Mouse (Mus musculus) limb, embryonic 12.5 days (tissue): Measurements from ENCODE around the gene Ptprg. TPM values are rescaled to one million over a fixed set of nuclear protein-coding genes. Genes with fewer than 3 reads are reported as not detected.
"Not testable (repeated sequence)": the region's sequence is repeated elsewhere in the genome, so short reads cannot be mapped to it uniquely, and the experiment has no call there.

Source experiments
- ATAC-seq: fragments of 200-750 bp; cut with Nextera tagmentation; 2 replicates; pipeline ENCODE4 v1.8.0; 2017; ENCODE audit warnings: low read depth, moderate TSS enrichment; ENCODE audit not compliant: insufficient number of reproducible peaks, insufficient read depth, low FRiP score, low TSS enrichment
- H3K27ac ChIP-seq: fragments of 300-500 bp; sonication (generic); 2 replicates; pipeline ENCODE4 v1.5.1; 2016; ENCODE audit warnings: mild to moderate bottlenecking, moderate library complexity
- H3K27me3 ChIP-seq: fragments of 300-500 bp; sonication (generic); 2 replicates; pipeline ENCODE4 v1.6.1; 2016; ENCODE audit warnings: mild to moderate bottlenecking, moderate library complexity
- H3K36me3 ChIP-seq: fragments of 300-500 bp; sonication (generic); 2 replicates; pipeline ENCODE4 v1.6.1; 2016; ENCODE audit warnings: mild to moderate bottlenecking, moderate library complexity
- H3K4me1 ChIP-seq: fragments of 300-500 bp; sonication (generic); replicated peaks from 2 replicates; pipeline ENCODE4 v1.6.1; 2016
- H3K4me2 ChIP-seq: fragments of 300-500 bp; sonication (generic); 2 replicates; pipeline ENCODE4 v1.6.1; 2016; ENCODE audit warnings: mild to moderate bottlenecking, moderate library complexity
- H3K4me3 ChIP-seq: fragments of 300-500 bp; sonication (generic); replicated peaks from 2 replicates; pipeline ENCODE4 v1.5.1; 2016; ENCODE audit warnings: mild to moderate bottlenecking
- H3K9ac ChIP-seq: fragments of 300-500 bp; sonication (generic); replicated peaks from 2 replicates; pipeline ENCODE4 v1.6.1; 2016; ENCODE audit warnings: mild to moderate bottlenecking, moderate library complexity
- H3K9me3 ChIP-seq: fragments of 300-500 bp; sonication (generic); 2 replicates; pipeline ENCODE4 v1.6.1; 2016; ENCODE audit warnings: mild to moderate bottlenecking, moderate library complexity
- WGBS: fragments of 180-500 bp; shearing (Covaris S2); methylation state at CpG from one replicate; pipeline ENCODE4 v1.1.7; 2016; 5-methylcytosine and 5-hydroxymethylcytosine counted together
- polyA plus RNA-seq: library from polyadenylated mRNA; unstranded; fragments of >200 nt; fragmentation: Nextera tagmentation; extraction: Ambion mirVana; gene quantifications from 2 replicates; pipeline ENCODE4 v1.2.1, GENCODE M21; 2016

Gene Ptprg
- polyA plus RNA-seq, 1 experiment from 2014 or later, result 37.5 TPM

DNA sequence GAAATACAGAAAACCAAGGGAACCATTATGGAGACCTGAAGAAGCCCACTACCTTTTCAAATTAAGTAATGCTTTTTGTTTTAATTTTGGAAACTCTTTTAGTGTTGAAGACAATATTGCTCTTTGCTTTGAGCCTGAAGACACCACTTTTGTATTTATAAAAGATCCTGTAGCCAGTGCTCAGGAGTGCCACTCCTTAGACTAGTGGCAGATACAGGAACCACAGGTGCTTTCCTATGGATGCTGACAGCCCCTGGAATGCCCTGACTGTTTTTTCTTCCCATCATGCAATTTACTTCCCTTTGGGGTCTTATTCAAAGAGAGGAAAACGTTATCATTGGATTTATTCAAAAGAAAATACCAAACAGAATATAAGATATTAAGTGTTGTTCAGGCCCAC lies 381.9 kb downstream of the Ptprg start:
- no peaks in the 10 kb centered on the region for H3K27me3 ChIP-seq
- ATAC-seq, result no peak
- no peaks in the 10 kb centered on the region for H3K36me3 ChIP-seq
- H3K4me3 ChIP-seq, result no peak overlapping the region
- peaks cover 5% of the 10 kb centered on the region; the same call in 1 of the 2 replicates for H3K4me1 ChIP-seq
- H3K9me3 ChIP-seq, result no peaks in the 10 kb centered on the region
- no peak overlapping the region for H3K9ac ChIP-seq
- no peak overlapping the region for H3K4me2 ChIP-seq
- H3K27ac ChIP-seq, result no peak overlapping the region
- WGBS, result 49% methylated on average over 1 of the region's 1 CpGs

DNA sequence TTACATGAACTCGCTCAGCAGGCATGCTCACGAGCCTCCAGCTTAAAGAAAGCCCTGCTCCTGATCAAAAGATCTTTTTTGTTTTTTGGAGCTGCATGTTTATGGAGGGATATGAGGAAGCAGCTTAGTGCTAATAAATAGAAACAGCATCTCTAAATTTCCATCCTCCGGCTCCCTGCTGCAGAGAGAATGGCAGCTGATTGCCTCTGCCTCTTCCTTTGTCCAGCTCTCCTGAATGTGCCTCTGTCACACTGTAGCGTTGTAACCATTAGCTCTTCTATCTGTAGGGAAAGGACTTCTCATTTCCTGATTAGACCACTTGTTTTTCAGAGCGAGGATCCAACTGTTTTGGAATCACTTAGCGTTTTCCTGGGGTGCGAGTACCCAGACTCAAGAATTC lies 382.4 kb downstream of the Ptprg start:
- Histone ChIP-seq H3K4me1 (peaks cover 5% of the 10 kb centered on the region; the same call in 1 of the 2 replicates), H3K4me3 (no peak overlapping the region), H3K9ac (no peak overlapping the region), H3K36me3 (no peaks in the 10 kb centered on the region), H3K9me3 (no peaks in the 10 kb centered on the region), H3K27ac (no peak overlapping the region), H3K27me3 (no peaks in the 10 kb centered on the region), H3K4me2 (no peak overlapping the region)
- 83% methylated on average over 7 of the region's 7 CpGs for WGBS
- no peak for ATAC-seq

DNA sequence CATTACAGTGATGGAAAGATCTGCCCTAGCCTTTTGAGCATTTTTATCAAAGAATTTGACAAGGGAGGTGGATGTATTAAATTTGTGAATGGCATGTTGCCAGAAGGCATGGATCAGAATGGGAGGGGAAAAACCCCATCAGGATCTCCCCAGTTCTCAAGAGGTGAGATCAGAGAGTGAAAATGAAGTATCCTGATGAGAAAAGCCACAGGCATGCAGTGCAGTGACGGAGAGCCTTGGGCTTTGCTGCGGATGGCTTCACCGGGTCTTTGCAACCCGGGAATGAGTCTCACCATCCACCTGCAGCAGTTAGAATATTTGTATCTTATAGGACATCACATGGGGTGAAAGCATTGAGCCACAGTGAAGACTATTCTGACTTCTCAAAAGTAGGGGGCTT lies 385.6 kb downstream of the Ptprg start:
- Histone ChIP-seq H3K4me2 (no peak overlapping the region), H3K4me1 (0 out of 2 replicates have a peak, but pooled peaks cover 4% of the 10 kb centered on the region), H3K27ac (no peak overlapping the region), H3K4me3 (no peak overlapping the region), H3K27me3 (no peaks in the 10 kb centered on the region), H3K9ac (no peak overlapping the region), H3K9me3 (no peaks in the 10 kb centered on the region), H3K36me3 (no peaks in the 10 kb centered on the region)
- ATAC-seq, result no peak
- 92% methylated on average over 4 of the region's 4 CpGs for WGBS

DNA sequence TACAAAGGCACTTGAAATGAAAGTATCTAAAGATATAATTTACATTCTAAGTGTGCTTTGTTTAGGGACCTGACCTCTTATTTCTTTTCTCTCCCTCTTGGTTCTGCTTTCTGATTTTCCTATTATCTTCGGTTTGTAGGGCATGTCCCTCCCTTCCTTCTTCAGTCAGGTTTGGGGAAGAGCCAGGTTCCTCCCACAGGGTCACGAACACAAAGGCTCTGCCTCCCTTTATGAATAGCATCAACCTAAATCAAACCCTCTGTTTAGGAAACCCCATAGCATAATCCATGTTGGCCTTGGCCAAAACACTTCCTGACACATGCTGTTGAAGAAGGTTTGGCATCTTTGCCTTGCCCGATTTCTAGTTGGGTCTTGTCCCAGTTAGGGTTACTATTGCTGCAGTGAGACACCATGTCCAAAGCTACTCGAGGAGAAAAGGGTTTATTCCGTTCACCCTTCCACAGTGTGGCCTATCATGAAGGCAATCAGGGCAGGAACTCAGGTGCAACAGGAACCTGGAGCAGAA lies 388.7 kb downstream of the Ptprg start:
- Histone ChIP-seq H3K4me2 (no peak overlapping the region), H3K4me1 (0 out of 2 replicates have a peak, but pooled peaks cover 4% of the 10 kb centered on the region), H3K9ac (no peak overlapping the region), H3K9me3 (no peaks in the 10 kb centered on the region), H3K27ac (no peak overlapping the region), H3K36me3 (no peaks in the 10 kb centered on the region), H3K27me3 (no peaks in the 10 kb centered on the region), H3K4me3 (no peak overlapping the region)
- WGBS, result 81% methylated on average over 5 of the region's 5 CpGs
- no peak for ATAC-seq

DNA sequence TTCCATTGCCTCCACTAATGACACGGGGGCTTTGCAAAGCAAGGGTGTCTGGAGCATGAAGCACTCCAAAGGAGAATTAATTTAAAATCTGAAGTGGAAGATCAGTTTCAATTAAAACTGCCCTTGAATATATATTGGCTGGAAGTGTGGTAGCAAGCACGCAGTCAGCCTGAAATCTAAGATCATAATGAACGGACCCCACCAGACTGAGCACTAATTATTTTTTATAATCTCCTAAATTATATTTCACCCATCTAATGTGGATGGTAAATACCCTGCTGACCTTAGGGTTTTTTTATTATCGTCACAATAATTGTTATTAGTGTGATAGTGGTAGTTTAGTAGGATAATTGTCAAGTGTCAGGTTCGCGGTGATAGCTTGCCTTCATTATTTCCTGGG lies 397.0 kb downstream of the Ptprg start:
- no peak for ATAC-seq
- H3K4me3 ChIP-seq, result no peak overlapping the region
- H3K9me3 ChIP-seq, result no peaks in the 10 kb centered on the region
- peaks cover 32% of the 10 kb centered on the region for H3K4me1 ChIP-seq
- H3K27ac ChIP-seq, result no peak overlapping the region; the same call in 1 of the 2 replicates
- no peaks in the 10 kb centered on the region for H3K27me3 ChIP-seq
- 0 out of 2 replicates have a peak, but pooled peaks cover 6% of the 10 kb centered on the region for H3K36me3 ChIP-seq
- 54% methylated on average over 6 of the region's 6 CpGs for WGBS
- H3K4me2 ChIP-seq, result no peak overlapping the region
- no peak overlapping the region for H3K9ac ChIP-seq

DNA sequence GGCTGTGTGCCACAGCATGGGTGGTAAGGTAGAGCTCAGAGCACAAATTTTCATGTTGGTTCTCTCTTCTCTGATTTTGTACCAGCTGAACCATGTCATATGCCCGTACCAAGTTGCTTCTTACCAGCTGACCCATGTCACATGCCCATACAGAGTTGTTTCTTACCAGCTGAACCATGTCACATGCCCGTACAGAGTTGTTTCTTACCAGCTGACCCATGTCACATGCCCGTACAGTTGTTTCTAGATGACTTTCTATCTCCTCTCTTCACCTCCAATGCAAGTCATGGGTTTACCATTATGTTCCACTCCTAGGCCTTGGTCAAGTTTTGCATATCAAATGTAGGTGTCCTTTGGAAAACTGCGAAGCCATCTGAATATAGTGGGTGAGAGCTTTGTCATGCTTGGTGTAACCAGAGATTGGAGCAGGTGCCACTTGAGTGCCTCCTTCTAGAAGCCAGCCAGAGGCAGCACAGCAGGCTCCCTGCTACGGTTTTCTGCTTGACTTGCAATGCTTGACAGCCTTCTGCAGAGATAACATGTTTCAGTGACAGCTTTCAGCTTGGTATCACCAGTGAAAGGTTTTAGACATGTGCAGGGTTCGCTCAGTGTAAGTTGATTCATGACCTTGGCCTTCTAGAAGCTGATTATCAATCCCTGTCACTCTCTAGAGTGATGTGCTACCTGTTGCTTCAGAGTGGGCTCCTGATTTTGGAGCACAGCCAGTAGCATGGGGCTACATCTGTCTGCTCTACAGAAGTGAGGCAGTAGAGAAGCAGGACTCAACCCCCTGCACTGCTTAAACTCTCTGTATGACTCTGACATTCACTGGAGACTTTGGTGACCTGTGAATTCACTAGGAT lies 401.9 kb downstream of the Ptprg start:
- Histone ChIP-seq H3K9me3 (no peaks in the 10 kb centered on the region), H3K27me3 (no peaks in the 10 kb centered on the region), H3K9ac (no peak overlapping the region), H3K4me2 (no peak overlapping the region), H3K36me3 (0 out of 2 replicates have a peak, but pooled peaks cover 6% of the 10 kb centered on the region), H3K27ac (no peak overlapping the region), H3K4me1 (peaks cover 23% of the 10 kb centered on the region), H3K4me3 (no peak overlapping the region)
- 81% methylated on average over 6 of the region's 6 CpGs for WGBS
- ATAC-seq, result no peak

DNA sequence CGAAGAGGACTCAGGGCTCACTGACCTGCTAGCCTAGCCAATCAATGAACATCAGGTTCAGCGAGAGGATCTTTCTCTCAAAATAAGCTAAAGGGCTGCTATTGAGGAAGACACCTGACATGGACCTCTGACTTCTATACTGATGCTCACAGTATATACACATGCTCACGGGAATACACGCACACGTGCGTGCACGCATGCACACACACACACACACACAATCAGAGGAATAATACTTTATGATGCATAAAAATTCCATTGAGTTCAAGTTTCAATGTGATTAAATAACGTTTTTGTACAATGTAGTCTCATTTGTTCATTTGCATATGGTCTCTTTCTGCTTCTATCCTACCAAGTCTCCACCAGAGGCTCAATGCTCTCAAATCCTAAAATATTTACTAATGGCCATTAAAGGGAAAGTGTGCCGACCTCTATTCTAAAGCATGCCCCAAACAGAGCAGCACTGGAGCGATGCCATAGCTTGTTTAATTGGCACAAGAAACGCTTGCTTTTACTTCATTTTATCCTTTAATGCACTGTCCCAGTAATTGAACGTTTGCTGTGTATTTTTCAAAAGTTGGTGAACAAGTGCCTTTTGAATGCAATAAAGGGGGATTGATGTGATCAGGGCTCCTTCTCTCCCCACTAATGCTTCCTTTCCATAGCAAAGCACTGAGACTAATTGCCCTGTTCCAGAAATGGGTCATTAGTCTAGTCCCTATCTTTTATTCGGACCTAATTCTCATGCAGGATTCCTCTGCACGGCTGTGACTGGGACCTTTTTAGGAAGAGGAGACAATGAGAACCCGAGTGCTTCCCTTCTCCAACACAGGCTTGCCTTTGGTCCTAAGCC lies 407.2 kb downstream of the Ptprg start:
- ATAC-seq, result no peak
- WGBS, result 82% methylated on average over 15 of the region's 15 CpGs
- H3K9ac ChIP-seq, result no peak overlapping the region

DNA sequence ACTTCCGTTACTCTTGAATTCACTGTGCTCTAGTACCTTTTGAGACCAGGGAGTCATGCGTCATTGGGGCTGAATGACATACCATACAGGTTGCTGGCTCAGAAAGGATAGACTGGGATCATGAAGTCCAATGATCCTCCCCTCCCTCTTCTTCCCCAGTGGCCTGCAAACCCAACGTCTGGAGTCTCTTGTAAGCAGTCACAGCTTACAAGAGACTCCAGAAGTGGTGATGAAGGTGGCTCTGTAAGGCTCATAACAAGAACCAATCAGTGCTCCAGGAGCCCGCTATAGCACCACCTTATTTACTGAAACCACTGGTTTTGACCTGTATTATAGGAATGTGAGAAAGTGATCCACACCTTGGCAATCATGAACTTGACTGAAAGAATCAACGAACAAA lies 408.8 kb downstream of the Ptprg start:
- WGBS, result 82% methylated on average over 5 of the region's 5 CpGs
- no peak for ATAC-seq
- Histone ChIP-seq H3K4me3 (no peak overlapping the region), H3K27me3 (no peaks in the 10 kb centered on the region), H3K4me1 (peaks cover 21% of the 10 kb centered on the region), H3K36me3 (no peaks in the 10 kb centered on the region), H3K9me3 (no peaks in the 10 kb centered on the region), H3K9ac (no peak overlapping the region), H3K4me2 (no peak overlapping the region), H3K27ac (no peak overlapping the region)

More for the DNA sequence above, 407.2 kb downstream of the Ptprg start:
- H3K27ac ChIP-seq, result no peak overlapping the region
- no peaks in the 10 kb centered on the region for H3K9me3 ChIP-seq
- no peak overlapping the region for H3K4me3 ChIP-seq
- no peaks in the 10 kb centered on the region for H3K27me3 ChIP-seq
- peaks cover 7% of the 10 kb centered on the region for H3K4me1 ChIP-seq
- no peak overlapping the region for H3K4me2 ChIP-seq
- H3K36me3 ChIP-seq, result no peaks in the 10 kb centered on the region

DNA sequence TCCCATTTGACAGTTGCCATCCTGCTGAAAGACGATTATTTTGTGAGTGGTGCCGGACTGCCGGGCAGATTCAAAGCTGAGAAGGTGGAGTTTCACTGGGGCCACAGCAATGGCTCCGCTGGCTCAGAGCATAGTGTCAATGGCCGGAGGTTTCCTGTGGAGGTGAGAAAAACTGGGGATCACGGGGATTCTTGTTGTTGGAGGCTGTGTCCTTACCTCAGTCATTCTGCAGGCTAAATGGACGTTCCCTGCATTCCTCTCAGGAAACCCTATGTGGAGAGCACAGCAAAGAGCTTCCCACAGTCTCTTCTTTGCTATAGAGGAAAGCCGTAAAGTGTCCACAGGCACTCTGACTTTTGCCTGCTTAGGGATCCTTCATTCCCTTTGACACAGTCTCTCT lies 409.2 kb downstream of the Ptprg start:
- Histone ChIP-seq H3K4me3 (no peak overlapping the region), H3K27me3 (no peaks in the 10 kb centered on the region), H3K9ac (no peak overlapping the region), H3K4me1 (peaks cover 25% of the 10 kb centered on the region), H3K4me2 (no peak overlapping the region), H3K27ac (no peak overlapping the region), H3K36me3 (no peaks in the 10 kb centered on the region), H3K9me3 (no peaks in the 10 kb centered on the region)
- no peak for ATAC-seq
- WGBS, result 66% methylated on average over 8 of the region's 8 CpGs

DNA sequence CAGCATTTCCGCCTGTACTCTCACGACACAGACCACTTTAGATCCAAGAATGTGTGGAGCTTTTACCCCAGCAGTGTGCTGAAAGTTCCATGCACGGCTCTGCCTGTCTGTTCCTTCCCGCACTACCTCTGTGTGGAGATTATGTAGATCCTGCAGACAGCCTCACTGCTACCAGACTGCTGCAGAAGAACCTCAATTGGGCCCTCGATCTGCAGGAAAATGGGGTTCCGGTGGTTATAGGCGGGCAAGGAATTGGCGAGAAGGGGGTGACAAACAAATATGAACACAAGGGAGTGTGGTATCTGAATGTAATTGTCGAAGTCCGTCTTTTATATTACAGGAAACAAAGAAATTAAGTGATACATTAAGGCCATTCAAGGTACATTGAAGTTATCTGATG lies 410.5 kb downstream of the Ptprg start:
- Histone ChIP-seq H3K27ac (no peak overlapping the region), H3K36me3 (no peaks in the 10 kb centered on the region), H3K9ac (no peak overlapping the region), H3K4me1 (peaks cover 25% of the 10 kb centered on the region), H3K4me2 (no peak overlapping the region), H3K27me3 (no peaks in the 10 kb centered on the region), H3K4me3 (no peak overlapping the region), H3K9me3 (no peaks in the 10 kb centered on the region)
- ATAC-seq, result no peak
- 92% methylated on average over 10 of the region's 10 CpGs for WGBS

DNA sequence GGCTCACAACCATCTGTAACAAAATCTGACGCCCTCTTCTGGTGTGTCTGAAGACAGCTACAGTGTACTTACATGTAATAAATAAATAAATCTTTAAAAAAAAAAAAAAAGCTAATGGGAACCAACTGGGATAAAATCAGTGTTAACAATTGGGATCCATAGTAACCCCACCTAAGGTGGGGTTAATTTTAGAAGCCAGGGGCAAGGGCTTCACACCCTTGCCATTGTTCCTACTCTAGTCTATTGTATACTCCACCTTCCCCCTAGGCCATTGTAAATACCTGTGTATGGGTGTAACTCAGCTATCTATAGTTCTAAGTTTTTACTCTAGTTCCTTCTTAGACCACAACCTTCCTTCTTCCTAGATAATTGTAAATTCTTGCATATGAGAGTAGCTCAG lies 411.0 kb downstream of the Ptprg start:
- ATAC-seq, H3K27me3 ChIP-seq, H3K9ac ChIP-seq, H3K4me2 ChIP-seq, H3K27ac ChIP-seq, H3K4me3 ChIP-seq, H3K36me3 ChIP-seq, H3K9me3 ChIP-seq: not testable (repeated sequence)
- peaks cover 25% of the 10 kb centered on the region for H3K4me1 ChIP-seq
- WGBS, result 73% methylated on average over 1 of the region's 1 CpGs
